Mouse (Mus musculus) CH12.LX (cell line): ENCODE data around the gene Mybpc3. TPM values are rescaled to one million over a fixed set of nuclear protein-coding genes. Genes with fewer than 3 reads are reported as not detected.

Source experiments
- DNase-seq: peaks from one replicate; pipeline ENCODE4 v3.0.0-alpha.2; 2013; ENCODE audit errors: extremely low read depth
- H3K27ac ChIP-seq: 2 replicates; pipeline ENCODE4 v1.5.1; 2012; ENCODE audit warnings: low read depth, mild to moderate bottlenecking, control low read depth, moderate library complexity; ENCODE audit not compliant: insufficient read depth
- H3K27me3 ChIP-seq: replicated peaks from 2 replicates; pipeline ENCODE3; 2012; ENCODE audit warnings: inconsistent platforms
- H3K36me3 ChIP-seq, 2 experiments: replicated peaks in 1 of 2; 2 replicates each; pipeline versions ENCODE3 to v1.6.1; 2012; ENCODE audit warnings: inconsistent platforms in 1 of 2, low read length in 1 of 2, mild to moderate bottlenecking in 1 of 2, mixed read lengths in 1 of 2, moderate library complexity in 1 of 2; ENCODE audit not compliant: control insufficient read depth in 1 of 2, insufficient read depth in 1 of 2
- H3K4me1 ChIP-seq, 2 experiments: 2 replicates each; pipeline ENCODE4 v1.6.1; 2012; ENCODE audit warnings: inconsistent platforms in 1 of 2, moderate library complexity in 1 of 2; ENCODE audit not compliant: insufficient read depth in 2 of 2, control insufficient read depth in 1 of 2
- H3K4me2 ChIP-seq: 2 replicates; pipeline ENCODE4 v1.6.1; 2012; ENCODE audit warnings: low read depth, mild to moderate bottlenecking, control low read depth; ENCODE audit not compliant: poor library complexity, insufficient read depth, severe bottlenecking
- H3K4me3 ChIP-seq, 3 experiments: fragments of 150-350 bp in 1 of 3; sonication (generic) in 1 of 3; replicated peaks in 1 of 3; 2 replicates each; pipeline versions ENCODE3 to v1.5.1; 2011 to 2012; ENCODE audit warnings: low read depth in 2 of 3, low read length in 2 of 3, mild to moderate bottlenecking in 2 of 3, moderate library complexity in 2 of 3, control low read depth in 1 of 3, improper control_type of control experiment in 1 of 3, inconsistent platforms in 1 of 3, mixed read lengths in 1 of 3; ENCODE audit not compliant: poor library complexity in 1 of 3
- H3K79me2 ChIP-seq: replicated peaks from 2 replicates; pipeline ENCODE4 v1.6.1; 2012; ENCODE audit warnings: mild to moderate bottlenecking, moderate library complexity; ENCODE audit not compliant: control insufficient read depth, poor library complexity, insufficient read depth, severe bottlenecking; ENCODE audit errors: extremely low read depth
- H3K9ac ChIP-seq: 2 replicates; pipeline ENCODE4 v1.6.1; 2012; ENCODE audit warnings: low read depth, mild to moderate bottlenecking, control low read depth, moderate library complexity; ENCODE audit not compliant: insufficient read depth
- H3K9me3 ChIP-seq: replicated peaks from 2 replicates; pipeline ENCODE3; 2012; ENCODE audit warnings: low read length, inconsistent platforms, mixed read lengths
- BHLHE40 ChIP-seq: IDR thresholded peaks from 2 replicates; pipeline ENCODE4 v1.6.1; 2011; ENCODE audit warnings: mild to moderate bottlenecking, low read depth, low read length, improper control_type of control experiment
- CHD2 ChIP-seq: IDR thresholded peaks from 2 replicates; pipeline ENCODE4 v1.6.1; 2011; ENCODE audit warnings: low read length, improper control_type of control experiment
- CTCF ChIP-seq, 2 experiments: IDR thresholded peaks in 1 of 2; conservative IDR thresholded peaks in 1 of 2; 2 replicates each; pipeline ENCODE4 v1.5.1; 2011 to 2012; ENCODE audit warnings: low read depth in 2 of 2, low read length in 2 of 2, improper control_type of control experiment in 1 of 2, inconsistent platforms in 1 of 2, mild to moderate bottlenecking in 1 of 2, moderate library complexity in 1 of 2
- ELF1 ChIP-seq: IDR thresholded peaks from 2 replicates; pipeline ENCODE4 v1.6.1; 2014; ENCODE audit warnings: low read depth, mild to moderate bottlenecking, inconsistent platforms, low read length, improper control_type of control experiment
- EP300 ChIP-seq: IDR thresholded peaks from 2 replicates; pipeline ENCODE4 v1.6.1; 2011; ENCODE audit warnings: low read length, improper control_type of control experiment
- ETS1 ChIP-seq: conservative IDR thresholded peaks from 2 replicates; pipeline ENCODE4 v1.6.1; 2012; ENCODE audit warnings: low read depth, mild to moderate bottlenecking, inconsistent platforms, low read length, improper control_type of control experiment, moderate library complexity
- HCFC1 ChIP-seq: IDR thresholded peaks from 2 replicates; pipeline ENCODE4 v1.6.1; 2012; ENCODE audit warnings: low read depth, mild to moderate bottlenecking, inconsistent platforms, low read length, improper control_type of control experiment
- IRF4 ChIP-seq: IDR thresholded peaks from 2 replicates; pipeline ENCODE4 v1.6.1; 2014; ENCODE audit warnings: low read depth, mild to moderate bottlenecking, inconsistent platforms, low read length, improper control_type of control experiment
- JUN ChIP-seq: IDR thresholded peaks from 2 replicates; pipeline ENCODE4 v1.6.1; 2011; ENCODE audit warnings: low read depth, mild to moderate bottlenecking, low read length, improper control_type of control experiment, moderate library complexity; ENCODE audit not compliant: insufficient read depth
- MAFK ChIP-seq: IDR thresholded peaks from 2 replicates; pipeline ENCODE4 v1.6.1; 2011; ENCODE audit warnings: low read length, improper control_type of control experiment; ENCODE audit not compliant: insufficient replicate concordance
- MXI1 ChIP-seq: IDR thresholded peaks from 2 replicates; pipeline ENCODE4 v1.6.1; 2011; ENCODE audit warnings: mild to moderate bottlenecking, low read depth, low read length, improper control_type of control experiment
- RAD21 ChIP-seq: IDR thresholded peaks from 2 replicates; pipeline ENCODE4 v1.6.1; 2011; ENCODE audit warnings: low read depth, mild to moderate bottlenecking, low read length, improper control_type of control experiment, moderate library complexity
- RCOR1 ChIP-seq: conservative IDR thresholded peaks from 2 replicates; pipeline ENCODE4 v1.6.1; 2012; ENCODE audit warnings: low read depth, mild to moderate bottlenecking, inconsistent platforms, low read length, improper control_type of control experiment
- SIN3A ChIP-seq: IDR thresholded peaks from 2 replicates; pipeline ENCODE4 v1.6.1; 2012; ENCODE audit warnings: low read length, improper control_type of control experiment, inconsistent platforms
- UBTF ChIP-seq: IDR thresholded peaks from 2 replicates; pipeline ENCODE4 v1.6.1; 2012; ENCODE audit warnings: low read depth, mild to moderate bottlenecking, inconsistent platforms, low read length, improper control_type of control experiment, moderate library complexity
- USF1 ChIP-seq: IDR thresholded peaks from 2 replicates; pipeline ENCODE4 v1.6.1; 2014; ENCODE audit warnings: low read depth, mild to moderate bottlenecking, inconsistent platforms, low read length, improper control_type of control experiment
- USF2 ChIP-seq: conservative IDR thresholded peaks from 2 replicates; pipeline ENCODE4 v1.6.1; 2011; ENCODE audit warnings: low read depth, low read length, improper control_type of control experiment
- ZC3H11A ChIP-seq: IDR thresholded peaks from 2 replicates; pipeline ENCODE4 v1.6.1; 2012; ENCODE audit warnings: low read depth, mild to moderate bottlenecking, inconsistent platforms, low read length, improper control_type of control experiment
- ZKSCAN1 ChIP-seq: IDR thresholded peaks from 2 replicates; pipeline ENCODE4 v1.6.1; 2012; ENCODE audit warnings: low read depth, inconsistent platforms, low read length, improper control_type of control experiment, borderline replicate concordance
- ZNF384 ChIP-seq: IDR thresholded peaks from 2 replicates; pipeline ENCODE4 v1.6.1; 2012; ENCODE audit warnings: low read depth, low read length, improper control_type of control experiment, inconsistent platforms
- dilution Hi-C: fragments of 300-500 bp; cut with MboI; formaldehyde crosslinking; loops from 2 replicates; pipeline ENCODE4 v1.14.3; 2020; ENCODE audit warnings: low sequenced_read_pairs; ENCODE audit not compliant: extremely low pct_unique_long_range_greater_than_20kb, extremely low pct_ligation_motif_present
- in situ Hi-C: fragments of 300-500 bp; cut with MboI; formaldehyde crosslinking; loops from 3 replicates; pipeline ENCODE4 v1.14.3; 2019; ENCODE audit warnings: low sequenced_read_pairs, low pct_ligation_motif_present, low pct_unique_long_range_greater_than_20kb, mixed read lengths
- polyA plus RNA-seq: library from polyadenylated mRNA; unstranded; fragments of >175 nt; gene quantifications from 2 replicates; pipeline ENCODE4 v1.2.1, GENCODE M21; 2012; ENCODE audit warnings: low read depth; ENCODE audit not compliant: insufficient read length
- total RNA-seq, 2 experiments: library from RNA; depleted of rRNA; stranded (reverse); fragments of 300-350 nt in 1 of 2; fragments of >200 nt in 1 of 2; gene quantifications; 2 replicates each; pipeline ENCODE4 v1.2.3; 2012 to 2014

Mybpc3 gene
- total and polyA plus RNA-seq, 3 experiments: 0.04 to 0.27 (median 0.07) TPM

- H3K9ac ChIP-seq: no peak overlapping the region
- no peak overlapping the region for H3K4me2 ChIP-seq
- no peaks in the 10 kb centered on the region for H3K27me3 ChIP-seq
- in situ Hi-C loops: no loop called here
- H3K27ac ChIP-seq: no peak overlapping the region
- no peaks in the 10 kb centered on the region for H3K79me2 ChIP-seq
- no peak overlapping the region for H3K4me3 ChIP-seq
- TF ChIP-seq RCOR1 (no peak), USF2 (no peak), HCFC1 (no peak), MAFK (no peak), JUN (no peak), ETS1 (no peak), SIN3A (no peak), CHD2 (no peak), UBTF (no peak), MXI1 (no peak), RAD21 (no peak), BHLHE40 (no peak)
- no peaks in the 10 kb centered on the region for H3K36me3 ChIP-seq
- dilution Hi-C loops: no loop called here
- H3K9me3 ChIP-seq: no peaks in the 10 kb centered on the region
- peaks cover 39 to 82% of the 10 kb centered on the region in 2 experiments for H3K4me1 ChIP-seq
- DNase-seq: no peak
Observed at GRCm38 (mm10) chr2:91084179-91084820, 33.6 kb upstream of the Mybpc3 start.

- H3K4me2 ChIP-seq: no peak overlapping the region
- H3K79me2 ChIP-seq: no peaks in the 10 kb centered on the region
- DNase-seq: no peak
- in situ Hi-C loops: no loop called here
- H3K27me3 ChIP-seq: no peaks in the 10 kb centered on the region
- dilution Hi-C loops: no loop called here
- H3K9me3 ChIP-seq: no peaks in the 10 kb centered on the region
- no peak overlapping the region for H3K27ac ChIP-seq
- H3K36me3 ChIP-seq: no peaks in the 10 kb centered on the region
- peaks cover 37 to 77% of the 10 kb centered on the region in 2 experiments for H3K4me1 ChIP-seq
- H3K9ac ChIP-seq: no peak overlapping the region
- TF ChIP-seq ZNF384 (no peak), JUN (no peak), ZC3H11A (no peak), USF1 (no peak), BHLHE40 (no peak), EP300 (no peak), ZKSCAN1 (no peak), ELF1 (no peak), HCFC1 (no peak), CTCF (conservative IDR thresholded peaks at IDR 0.05 in 1 of 2, IDR thresholded peaks at IDR 0.05 in 1 of 2; ENCODE audit: low read depth in 2 of 2, low read length in 2 of 2) (no peak), IRF4 (no peak), CHD2 (no peak)
- TF ChIP-seq, all 38 proteins: peak for 0
- H3K4me3 ChIP-seq: no peak overlapping the region
Observed at GRCm38 (mm10) chr2:91085494-91086391, 32.2 kb upstream of the Mybpc3 start.
